Mouse (Mus musculus) heart, postnatal 0 days (tissue): Measurements from ENCODE around the gene Shroom3.

Source experiments
- CTCF ChIP-seq: IDR thresholded peaks from 2 replicates; pipeline ENCODE4 v1.5.1; 2016; ENCODE audit warnings: antibody characterized with exemption, control low read depth, low read depth
- EP300 ChIP-seq: IDR thresholded peaks from 2 replicates; pipeline ENCODE4 v1.6.1; 2016; ENCODE audit warnings: antibody characterized with exemption, low read depth

DNA sequence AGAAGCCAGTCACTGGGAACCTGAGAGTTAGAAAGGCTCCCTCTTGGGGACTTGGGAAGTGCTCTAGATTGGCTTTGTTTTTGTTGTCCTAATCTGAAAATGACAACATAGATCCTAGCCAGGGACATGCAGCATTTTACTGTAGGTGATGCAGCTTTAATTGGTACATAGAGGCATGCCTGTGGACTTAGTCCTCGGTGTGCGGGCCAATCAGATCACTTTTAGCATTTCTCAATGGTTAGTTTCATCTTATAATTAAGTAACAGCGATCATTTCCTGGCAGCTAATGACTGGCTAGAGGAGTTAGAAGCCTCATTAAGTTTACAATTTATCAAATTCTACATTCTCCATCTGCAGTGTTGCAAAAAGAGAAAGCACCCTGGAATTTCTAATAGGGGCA lies 167.7 kb downstream of the Shroom3 start:
- TF ChIP-seq EP300 (no peak), CTCF (no peak)
